8 mouse cellular contexts compared by ENCODE assay signal in the genomic region with DNA sequence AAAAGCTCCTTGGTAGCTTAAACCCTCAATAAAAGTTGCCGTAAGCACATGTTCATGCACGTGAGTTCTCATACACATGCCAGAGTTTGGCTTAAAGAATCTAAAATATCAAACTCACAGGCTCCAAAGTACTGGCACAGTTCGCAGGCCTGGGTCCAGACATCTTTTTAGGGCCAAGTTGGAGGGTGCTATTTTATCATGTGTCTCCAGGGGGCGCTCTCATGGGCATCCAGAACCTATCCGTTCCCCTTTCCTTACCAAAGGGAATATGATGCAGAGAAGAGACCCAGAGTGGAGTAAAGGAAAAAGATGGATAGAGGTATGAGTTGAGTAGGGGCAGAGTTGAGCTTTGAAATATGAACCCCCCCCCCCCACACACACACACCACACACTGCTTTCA.
DNase-seq lines count a peak whose midpoint lies in the region; TF ChIP-seq lines count a peak whose summit lies in the region.

No protein-coding gene starts in this region.

- no peak overlapping the region for H3K27ac ChIP-seq in testis, adult 2 months (ENCODE audit: control insufficient read depth, insufficient read depth, low read depth, low read length)

- H3K27me3 ChIP-seq in testis, adult 2 months (ENCODE audit: control insufficient read depth, insufficient read depth, low read length): no peaks in the 10 kb centered on the region
- no peaks in the 10 kb centered on the region for H3K27me3 ChIP-seq in splenic B cell, adult 2 months (ENCODE audit: control insufficient read depth, insufficient read depth, low read length, poor library complexity, severe bottlenecking)

- H3K36me3 ChIP-seq in testis, adult 2 months (ENCODE audit: control insufficient read depth, insufficient read depth, low read length): no peaks in the 10 kb centered on the region
- no peaks in the 10 kb centered on the region for H3K36me3 ChIP-seq in splenic B cell, adult 2 months (ENCODE audit: control insufficient read depth, insufficient read depth, low read length, poor library complexity, severe bottlenecking)

- no peaks in the 10 kb centered on the region for H3K4me1 ChIP-seq in testis, adult 2 months (ENCODE audit: control insufficient read depth, insufficient read depth, low read length)

- no peak for TF ChIP-seq POLR2A in testis, adult 2 months (IDR thresholded peaks at IDR 0.05; ENCODE audit: control insufficient read depth, low read depth, low read length)

- TF ChIP-seq CTCF in testis, adult 2 months (IDR thresholded peaks at IDR 0.05; ENCODE audit: control insufficient read depth, insufficient read depth, insufficient replicate concordance, low read depth, low read length): peak; percentile 48; the same call in 1 of the 2 replicates

- DNase-seq in heart, postnatal 4 days: peak; percentile 42
- DNase-seq in heart, adult 18-20 months: no peak
- DNase-seq in testis, postnatal 14 days (ENCODE audit: low spot score): no peak
- DNase-seq in cerebellum, adult 18-20 months: peak; percentile 51 to 58
- peak; percentile 4 for DNase-seq in splenic B cell, adult 2 months (ENCODE audit: low read depth, low spot score)
- no peak for DNase-seq in urinary bladder, adult 18-20 months (ENCODE audit: low spot score in 2 of 2)
- DNase-seq in spleen, postnatal 36 days (ENCODE audit: low spot score in 2 of 2): no peak

- H3K4me3 ChIP-seq in testis, adult 2 months (ENCODE audit: control insufficient read depth, low read depth, low read length): no peak overlapping the region

Comparison
In these comparisons a context has a peak if more than half of its experiments do, and no peak if none do; other contexts are left out.
1. DNase-seq: peak in heart, postnatal 4 days (single experiment), cerebellum, adult 18-20 months (2 of 2) and splenic B cell, adult 2 months (single experiment); none in heart, adult 18-20 months (0 of 2), testis, postnatal 14 days (single experiment), urinary bladder, adult 18-20 months (0 of 2) and spleen, postnatal 36 days (0 of 2).